Mouse (Mus musculus) adrenal gland, postnatal 36 days (tissue): ENCODE measurements around the gene Trip12. TPM values are rescaled to one million over a fixed set of nuclear protein-coding genes. Genes with fewer than 3 reads are reported as not detected.

Experiments used
- DNase-seq, 2 experiments: peaks; one replicate each; pipeline ENCODE4 v3.0.0; 2021; ENCODE audit warnings: mixed read lengths in 1 of 2
- total RNA-seq, 2 experiments: library from RNA; stranded (reverse); gene quantifications; 2 replicates each; pipeline ENCODE4 v1.2.3; 2021

Trip12 gene
- total RNA-seq, 2 experiments from 2014 or later = 248 to 249 TPM

DNA sequence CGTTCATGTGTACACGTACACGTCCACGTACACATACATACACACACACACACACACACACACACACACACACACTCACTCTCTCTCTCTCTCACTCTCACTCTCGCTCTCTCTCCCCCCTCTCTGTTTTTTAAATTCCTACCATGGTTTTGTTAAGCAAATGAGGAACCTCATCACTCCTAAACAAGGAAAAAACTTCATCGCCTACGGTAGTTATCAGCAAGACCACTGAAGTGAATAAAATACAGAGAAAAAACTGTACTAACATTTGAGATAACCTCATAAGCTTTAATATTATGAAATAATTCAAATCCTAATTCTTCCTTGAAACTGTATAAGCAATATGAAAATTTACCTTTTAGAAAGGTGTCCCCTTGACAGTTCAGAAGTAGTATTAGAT lies 45.0 kb downstream of the Trip12 start:
- DNase-seq = no peak

DNA sequence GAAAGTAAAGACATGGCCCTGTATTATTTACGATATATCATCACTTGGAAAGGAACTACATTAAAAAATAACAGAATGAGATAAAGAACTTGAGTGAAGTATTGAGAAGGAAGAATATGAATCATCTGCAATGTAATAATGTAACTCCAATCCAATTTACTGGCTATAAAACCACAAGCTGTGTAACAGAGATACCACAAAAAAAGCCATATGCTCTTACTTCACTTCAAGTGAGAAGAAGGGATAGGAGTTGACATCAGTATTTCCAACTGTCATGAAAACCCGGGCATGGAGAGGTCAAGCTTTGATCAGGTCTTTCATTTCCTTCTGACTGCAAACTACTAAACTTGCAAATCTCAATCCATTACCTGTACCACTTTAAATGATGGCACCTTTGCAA lies 48.9 kb downstream of the Trip12 start:
- no peak for DNase-seq

DNA sequence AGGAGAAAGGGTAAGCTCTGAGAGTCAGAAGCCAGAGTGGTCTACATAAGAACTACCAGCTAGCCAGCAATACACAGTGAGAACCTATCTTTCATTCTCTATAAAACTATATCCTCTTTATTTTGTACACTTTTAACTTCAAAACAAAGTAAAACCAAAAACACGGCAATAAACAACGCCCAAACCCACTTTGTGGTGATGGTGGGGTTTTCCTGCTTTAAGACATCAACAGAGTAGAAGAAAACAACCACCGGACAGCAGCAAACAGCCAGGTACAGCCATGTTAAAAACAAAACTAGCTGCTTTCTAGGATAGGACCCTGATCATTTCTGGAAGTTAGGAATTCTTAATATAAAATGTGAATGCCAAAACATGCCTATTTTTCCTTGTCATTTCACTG lies 59.7 kb downstream of the Trip12 start:
- DNase-seq = no peak

DNA sequence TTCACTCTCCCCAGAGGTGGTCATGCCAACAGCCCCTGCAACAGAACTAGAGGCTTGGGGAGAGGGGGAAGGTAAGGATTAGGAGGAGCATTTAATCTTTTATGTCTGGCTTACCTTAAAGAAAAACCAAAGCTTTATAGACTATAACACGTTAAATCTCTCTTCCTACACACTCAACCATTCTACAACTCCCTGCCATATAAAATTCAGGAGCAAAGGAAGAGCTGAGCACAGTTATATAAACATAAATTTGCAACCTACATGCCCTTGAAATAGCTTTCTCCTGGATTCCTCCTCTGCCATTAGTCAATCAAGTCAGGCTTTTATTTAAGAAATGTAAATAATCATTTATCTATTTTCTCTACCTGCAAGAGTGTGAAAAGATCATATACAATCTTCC lies 62.9 kb downstream of the Trip12 start:
- no peak for DNase-seq

DNA sequence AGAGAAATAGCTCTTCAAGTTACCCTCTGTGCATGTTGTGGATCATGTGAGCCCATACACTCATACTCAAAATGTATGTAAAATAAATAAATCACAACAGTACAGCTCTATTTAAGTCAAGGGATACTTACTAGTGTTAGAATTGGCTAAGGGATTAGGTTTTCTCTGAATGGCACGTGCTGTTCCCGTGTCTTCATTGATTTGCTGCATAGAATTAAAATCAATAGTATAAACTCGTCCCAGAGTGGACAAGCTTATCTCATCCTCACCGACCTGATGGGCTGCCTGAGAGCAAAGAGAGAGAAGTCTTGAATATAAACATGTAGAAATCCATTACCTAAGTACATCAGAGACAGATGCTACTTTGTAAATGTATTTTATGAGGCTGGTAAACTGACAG lies 81.5 kb downstream of the Trip12 start:
- DNase-seq = no peak

DNA sequence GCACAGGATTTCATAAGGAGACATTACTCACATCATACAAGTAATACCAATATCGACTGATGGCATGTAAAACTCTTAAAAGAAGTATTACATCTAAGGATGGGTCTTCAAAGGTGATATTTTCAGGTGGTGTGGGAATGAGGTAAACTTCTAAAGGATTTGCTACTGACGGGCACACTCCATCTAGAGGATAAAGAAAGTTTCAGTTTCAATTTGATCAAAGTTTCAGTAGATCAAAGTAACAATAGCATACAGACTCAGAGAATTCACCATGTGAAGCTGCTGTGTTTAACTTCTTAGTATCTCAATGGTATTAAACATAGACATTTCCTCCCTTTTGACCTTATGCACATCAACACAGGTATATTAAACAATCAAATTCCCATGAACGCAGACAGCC lies 98.2 kb downstream of the Trip12 start:
- DNase-seq = no peak

DNA sequence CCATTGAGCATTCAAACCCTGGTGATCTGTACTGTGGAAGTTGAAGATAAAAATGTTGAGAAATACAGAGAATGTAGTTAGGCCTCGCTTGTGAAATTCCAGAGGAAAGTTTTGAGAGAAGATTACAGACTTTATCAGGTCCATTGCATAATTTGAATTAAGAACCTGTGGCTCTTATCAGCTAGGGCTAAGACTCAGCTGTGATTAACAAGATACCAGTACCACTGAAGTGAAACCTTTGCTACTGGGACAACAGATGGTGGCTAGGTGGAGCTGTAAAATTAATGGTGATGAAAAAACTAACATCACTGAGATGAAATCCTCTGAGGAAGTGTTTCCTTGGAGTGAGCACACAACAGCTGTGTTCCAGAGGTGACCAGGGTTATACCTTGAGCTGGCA lies 100.2 kb downstream of the Trip12 start:
- DNase-seq = no peak

DNA sequence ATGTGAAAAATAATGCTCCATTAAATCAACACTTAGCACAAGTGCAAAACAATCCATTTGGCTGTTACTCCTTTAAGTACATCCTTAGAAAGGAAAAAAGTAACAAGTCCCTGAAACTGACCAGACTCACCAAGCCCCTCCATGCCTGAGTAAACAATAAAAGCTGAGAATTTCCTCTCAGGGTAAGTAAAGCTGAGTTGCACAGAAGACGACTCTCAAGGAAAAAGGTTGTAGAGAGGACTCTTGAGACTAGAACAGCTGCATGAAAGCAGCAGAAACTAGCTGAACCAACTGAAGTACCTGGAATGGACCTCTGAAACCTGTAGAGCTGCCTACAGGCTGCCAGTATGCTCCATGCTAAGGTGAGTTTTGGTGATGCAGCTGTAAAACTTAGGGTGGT lies 103.2 kb downstream of the Trip12 start:
- DNase-seq = no peak

DNA sequence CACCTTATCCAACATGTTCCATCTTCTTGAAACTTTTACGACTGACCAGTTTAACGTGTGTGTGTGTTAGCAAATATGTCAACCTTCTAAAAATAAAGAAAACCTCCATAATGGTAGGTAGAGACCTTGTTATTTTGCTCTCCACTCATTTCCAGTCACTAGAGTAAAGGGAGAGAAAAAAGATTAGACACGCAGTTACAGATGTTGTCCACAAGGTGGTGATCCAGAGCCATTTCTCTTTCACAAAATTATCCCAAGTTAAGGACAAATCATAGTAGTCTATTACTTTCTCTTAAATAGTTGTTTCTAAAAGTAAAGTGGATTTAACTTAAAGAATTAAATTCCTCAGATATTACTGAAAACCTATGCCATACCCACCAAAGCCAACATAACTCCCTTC lies 106.5 kb downstream of the Trip12 start:
- no peak for DNase-seq

DNA sequence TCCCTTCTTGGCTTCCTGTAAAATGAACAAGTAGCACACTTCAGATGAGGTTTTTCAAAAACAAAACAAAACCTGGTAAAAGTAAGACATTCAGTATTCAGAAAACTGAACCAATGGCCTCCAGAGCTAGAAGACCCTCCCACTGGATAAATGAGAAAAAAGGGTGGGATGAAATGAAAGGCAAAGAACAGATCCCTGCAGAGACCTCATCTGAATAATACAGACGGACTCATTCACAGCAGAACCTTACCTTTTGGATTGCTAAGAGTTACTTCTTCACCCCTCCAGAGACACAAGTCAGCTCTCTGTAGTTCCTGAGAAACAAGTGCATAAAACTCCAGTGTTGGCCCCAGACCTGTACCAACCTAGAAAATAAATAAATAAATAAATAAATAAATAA lies 108.6 kb downstream of the Trip12 start:
- DNase-seq = no peak

DNA sequence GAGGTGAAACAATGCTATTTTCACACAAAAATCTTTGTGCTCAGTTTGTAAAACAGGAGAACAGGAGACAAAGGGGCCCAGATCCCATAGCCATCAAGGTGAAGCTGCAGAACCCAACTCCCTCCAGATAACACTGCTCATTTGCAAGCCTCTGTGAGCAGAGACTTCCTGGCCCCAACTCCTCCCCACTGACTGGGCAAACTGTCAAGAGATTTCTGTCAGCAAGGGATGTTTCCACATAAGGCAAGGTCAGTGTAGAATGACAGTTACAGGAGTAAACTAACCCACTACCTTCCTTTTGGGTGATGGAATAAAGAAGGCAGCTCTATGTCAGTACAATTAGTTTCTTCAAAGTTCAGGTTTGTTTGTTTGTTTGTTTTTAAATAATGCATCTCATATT lies 117.5 kb downstream of the Trip12 start:
- DNase-seq = peak; percentile 40

DNA sequence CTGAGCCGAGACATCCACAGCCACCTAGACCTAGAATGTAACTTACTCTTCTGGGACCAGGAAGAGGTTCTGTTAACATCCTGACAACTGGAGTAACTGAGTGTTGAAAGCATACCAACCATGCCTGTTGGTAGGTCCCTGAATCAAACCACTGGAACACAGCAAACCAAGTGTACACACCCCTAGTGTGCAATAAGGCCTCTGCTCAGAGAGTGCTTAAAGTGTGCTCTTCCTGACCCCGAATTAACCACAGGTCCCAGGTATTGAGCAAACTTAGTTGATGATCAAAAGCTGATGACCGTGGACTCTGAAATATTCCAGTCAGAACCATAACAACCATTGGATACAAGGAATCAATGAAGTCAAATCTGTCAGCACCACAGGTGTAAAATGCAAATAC lies 117.9 kb downstream of the Trip12 start:
- DNase-seq = no peak

DNA sequence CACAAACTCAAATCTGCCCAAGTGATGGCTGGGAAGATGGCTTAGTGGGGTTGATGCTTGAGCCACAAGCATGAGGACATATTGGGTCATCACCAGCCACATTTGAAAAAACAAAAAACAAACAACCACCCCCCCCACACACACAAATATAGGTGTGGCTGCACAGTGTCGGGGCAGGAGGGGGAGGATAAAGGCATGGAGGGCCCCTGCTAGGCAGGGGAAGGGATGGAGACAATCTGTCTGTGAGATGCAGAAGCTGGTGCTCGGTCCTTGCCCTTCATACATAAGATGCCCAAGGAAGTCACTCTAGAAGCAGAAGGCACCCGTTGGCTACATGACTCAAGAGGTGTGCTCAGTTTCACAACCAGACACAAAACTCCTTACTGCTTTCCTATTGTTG lies 118.4 kb downstream of the Trip12 start:
- DNase-seq = no peak

DNA sequence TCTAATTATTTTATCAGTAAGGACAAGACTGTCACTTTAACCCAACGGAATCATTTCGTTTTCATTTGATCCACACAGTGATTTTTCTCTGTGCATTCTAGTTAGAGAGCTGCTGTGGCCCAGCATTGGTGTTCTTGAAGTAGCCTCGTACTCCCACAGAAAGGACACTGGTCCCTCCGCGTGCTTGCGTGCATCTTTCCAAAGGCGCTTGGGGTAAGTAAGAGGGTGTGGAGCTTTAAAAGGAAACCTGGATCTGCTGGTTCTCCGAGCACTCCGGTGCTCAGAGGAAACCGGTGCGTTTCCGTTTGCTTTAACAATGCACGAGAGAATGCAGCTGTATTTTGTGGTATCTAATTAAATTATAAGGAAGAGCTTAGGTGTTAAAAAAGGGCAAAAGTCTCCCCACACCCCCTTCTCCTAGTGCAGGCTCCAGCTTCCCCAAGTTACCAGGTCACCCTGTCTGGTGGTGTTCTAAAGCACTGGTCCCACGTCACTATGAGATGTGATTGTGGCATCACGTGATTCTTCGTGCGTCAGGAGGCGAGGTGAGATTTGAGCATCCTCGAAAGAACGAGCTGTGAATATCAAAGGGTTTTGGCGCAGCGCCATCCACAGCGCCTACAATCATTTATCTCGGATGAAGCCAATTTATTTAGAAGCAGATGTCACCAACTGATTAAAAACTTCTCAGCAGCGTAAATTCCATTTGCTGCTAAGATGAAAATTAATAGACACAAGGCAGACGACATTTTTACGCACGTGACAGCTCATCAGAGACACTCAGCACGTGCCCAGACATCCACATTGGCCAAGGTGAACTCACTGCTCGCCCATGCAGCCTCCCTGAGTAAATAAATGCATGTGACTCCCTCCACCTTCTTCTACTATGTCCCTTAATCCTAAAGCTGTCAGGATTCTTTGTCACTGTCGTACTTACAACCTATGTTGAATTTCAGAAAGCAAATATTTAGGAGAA lies 130.2 kb downstream of the Trip12 start:
- DNase-seq = no peak

DNA sequence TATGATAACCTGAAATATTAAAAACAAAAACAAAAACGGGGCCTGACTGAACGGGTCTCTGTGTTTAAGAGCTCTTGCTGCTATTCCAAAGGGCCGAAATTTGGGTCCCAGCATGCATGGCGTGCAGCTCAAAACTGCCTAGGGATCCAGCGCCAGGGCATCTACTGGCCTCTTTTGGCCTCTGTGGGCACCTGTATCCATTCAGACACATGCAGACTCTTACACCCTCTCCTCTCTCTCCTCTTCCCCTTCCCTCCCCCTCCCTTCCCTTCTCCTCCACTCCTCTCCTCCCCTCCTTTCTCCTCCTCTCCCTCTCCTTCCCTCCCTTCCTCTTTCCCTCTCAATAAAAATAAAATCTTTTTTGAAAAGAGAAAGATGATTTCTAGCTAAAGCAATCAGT lies 130.9 kb downstream of the Trip12 start:
- DNase-seq = no peak

DNA sequence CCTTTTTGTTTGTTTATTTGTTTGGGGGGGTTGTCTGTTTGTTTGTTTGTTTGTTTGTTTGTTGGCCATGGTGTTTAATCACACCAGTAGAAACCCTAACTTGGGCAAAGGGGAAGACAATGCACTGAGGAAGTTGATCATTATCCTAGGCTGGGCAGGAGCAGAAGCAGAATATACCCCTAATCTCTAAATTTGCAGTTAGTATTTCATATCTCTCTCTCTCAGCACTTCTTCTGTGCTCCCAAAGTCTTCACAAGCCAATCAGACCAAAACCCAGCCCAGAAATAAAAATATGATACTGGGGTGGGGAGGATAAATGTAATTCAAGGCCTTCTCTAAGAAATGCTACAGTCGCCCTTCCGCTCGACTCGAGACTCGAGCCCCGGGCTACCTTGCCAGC lies 140.1 kb downstream of the Trip12 start:
- DNase-seq = no peak

DNA sequence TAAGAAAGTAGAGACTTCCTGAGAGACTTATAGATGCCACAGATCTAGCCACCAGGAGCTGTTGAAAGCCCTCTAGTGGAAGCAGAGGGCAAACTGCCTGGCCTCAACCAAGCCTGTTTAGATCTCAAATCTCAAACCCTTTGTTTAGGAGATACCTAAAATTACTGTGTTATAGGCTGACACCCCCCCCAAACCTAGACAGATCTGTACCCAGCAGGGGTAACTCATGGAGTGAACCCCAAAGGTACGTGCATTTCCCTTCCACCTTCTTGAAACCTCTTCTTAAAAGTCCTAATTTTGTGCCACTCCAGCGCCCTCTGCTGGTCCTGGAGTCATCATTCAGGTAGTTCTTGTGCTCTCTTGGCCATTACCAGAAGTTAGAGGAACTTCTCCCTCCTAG lies 143.2 kb downstream of the Trip12 start:
- DNase-seq = peak; percentile 62 to 68

DNA sequence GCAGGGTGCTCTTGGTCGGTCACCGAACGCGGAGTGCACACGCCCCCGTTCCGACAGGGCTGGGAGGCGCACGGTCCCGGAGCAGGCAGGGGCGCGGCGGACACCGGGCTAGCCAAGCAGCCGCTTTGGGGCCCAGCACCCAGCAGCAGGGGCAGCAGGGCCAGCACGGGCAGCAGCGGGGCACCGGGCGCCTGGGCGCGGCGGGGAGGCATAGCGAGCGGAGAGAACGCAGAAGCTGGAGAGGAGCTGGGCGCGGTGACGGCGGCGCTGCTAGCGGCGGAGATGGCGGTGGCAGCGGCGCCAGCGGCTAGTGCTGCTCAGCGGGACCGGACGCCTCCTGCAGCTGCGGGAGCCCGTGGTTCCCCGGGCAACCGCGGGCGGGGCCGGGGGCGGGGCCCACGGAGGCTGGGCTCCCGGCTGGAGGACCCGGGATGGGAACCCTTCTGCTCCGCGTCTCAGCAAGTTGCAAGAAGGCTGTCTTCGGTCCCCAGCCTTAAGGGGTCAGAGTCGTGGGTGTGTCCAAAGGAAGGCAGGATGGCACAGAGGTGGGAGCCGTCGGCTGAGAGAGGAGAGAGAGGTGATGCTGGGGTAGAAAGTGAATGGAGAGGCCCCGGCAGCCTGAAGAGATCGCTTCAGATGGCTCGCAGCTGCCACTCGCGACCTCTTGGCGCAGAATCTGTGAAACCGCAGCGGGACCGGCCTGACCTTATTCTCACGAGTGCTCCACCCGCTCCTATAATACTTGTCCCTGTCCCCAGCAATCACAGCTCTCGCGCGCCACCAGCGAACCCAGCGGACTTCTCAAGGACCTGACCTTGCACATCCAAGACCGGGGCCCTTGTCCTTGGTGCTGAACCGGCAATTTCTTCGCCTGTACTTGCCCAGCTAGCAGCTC lies 144.6 kb downstream of the Trip12 start, which contains the start of gene Dner:
Gene Dner, minus strand, starts transcription at position 705 of the 895 bp plus-strand sequence.
- peak; percentile 89 to 92 for DNase-seq

DNA sequence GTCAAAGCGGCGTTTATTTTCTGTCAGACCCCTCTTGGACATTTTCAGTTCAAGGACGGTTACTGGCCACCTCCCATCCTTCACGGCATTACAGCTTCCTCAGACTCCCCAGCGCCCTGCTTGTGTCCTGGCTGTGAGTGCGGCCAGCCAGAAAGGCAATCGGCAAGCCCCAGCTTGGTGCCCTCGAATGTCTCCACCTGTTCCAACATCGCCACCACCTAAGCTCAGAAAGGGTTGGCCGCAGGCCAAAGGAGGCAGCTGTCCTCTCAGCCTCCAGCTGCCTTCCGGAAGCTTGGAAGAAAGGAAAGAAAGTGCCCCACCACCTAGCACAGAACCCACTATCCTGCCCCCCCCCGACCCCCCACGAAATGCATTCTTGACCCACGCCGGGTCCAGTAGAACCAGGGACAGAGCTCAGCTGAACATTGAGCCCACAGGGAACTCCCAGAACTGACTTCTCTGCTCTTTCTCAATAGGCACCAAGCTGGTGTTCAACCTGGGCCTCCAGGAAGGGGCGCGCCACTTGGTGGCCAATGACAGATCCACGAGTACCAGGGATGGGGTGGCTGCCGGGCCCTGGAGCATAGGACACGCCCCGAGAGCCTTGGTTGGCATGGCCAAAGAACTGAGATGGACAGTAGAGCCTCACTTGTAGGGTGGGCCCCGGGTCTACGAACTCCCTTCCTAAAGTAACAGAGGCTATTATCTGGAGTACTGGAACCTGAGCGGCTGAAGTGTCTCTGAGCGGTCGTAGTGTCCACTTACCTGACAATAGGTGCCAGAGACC lies 145.4 kb downstream of the Trip12 start:
- DNase-seq = peak; percentile 2 to 9

DNA sequence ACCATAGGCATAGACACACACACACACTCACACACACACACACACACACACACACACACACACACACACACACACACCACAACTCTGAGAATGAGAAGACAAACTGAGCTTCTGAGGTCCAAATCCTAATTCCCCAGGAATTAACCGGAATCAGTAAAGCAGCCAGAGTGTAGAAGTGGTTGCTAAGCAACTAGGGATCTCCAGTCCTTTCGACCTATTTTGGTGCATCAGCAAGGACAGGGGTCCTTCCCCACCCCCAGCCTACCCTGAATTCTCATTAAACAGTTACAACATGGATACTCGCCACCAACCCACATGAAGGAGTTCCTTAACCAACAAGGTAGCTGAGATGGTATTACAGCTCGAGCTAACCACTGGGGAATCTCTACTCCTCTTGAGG lies 162.4 kb downstream of the Trip12 start:
- DNase-seq = no peak
